Mouse (Mus musculus) left cerebral cortex, adult 8-10 months (tissue): ENCODE measurements around the gene 4931406P16Rik. TPM values are rescaled to one million over a fixed set of nuclear protein-coding genes. Genes with fewer than 3 reads are reported as not detected.

ENCODE experiments used
- DNase-seq, 2 experiments: peaks; one replicate each; pipeline ENCODE4 v3.0.0; 2022; ENCODE audit warnings: low spot score in 2 of 2
- total RNA-seq, 4 experiments: library from RNA; stranded (reverse); gene quantifications; 2 replicates each; pipeline ENCODE4 v1.2.4; 2022

The 4931406P16Rik gene
- total RNA-seq, 4 experiments from 2014 or later: 40.1 to 47.7 (median 41.2) TPM

DNA sequence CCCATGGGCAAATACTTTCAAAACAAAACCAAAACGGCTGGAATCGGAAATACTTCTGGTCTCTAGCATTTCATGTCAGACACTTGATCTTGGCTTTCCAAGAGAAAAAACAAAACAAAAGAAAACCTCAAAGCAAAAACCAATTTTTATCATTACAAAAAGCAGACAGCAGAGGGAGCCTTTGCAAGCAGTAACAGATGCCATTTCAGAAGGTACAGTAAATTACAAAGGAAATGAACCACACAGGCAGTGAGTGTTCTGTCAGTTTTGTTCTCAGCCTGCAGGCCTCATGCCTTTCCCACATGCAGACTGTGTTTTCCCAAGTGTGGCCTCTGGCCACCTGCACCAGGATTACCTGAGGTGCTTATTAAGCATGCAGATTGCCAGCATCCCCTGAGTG lies 61.3 kb downstream of the 4931406P16Rik start:
- no peak for DNase-seq

DNA sequence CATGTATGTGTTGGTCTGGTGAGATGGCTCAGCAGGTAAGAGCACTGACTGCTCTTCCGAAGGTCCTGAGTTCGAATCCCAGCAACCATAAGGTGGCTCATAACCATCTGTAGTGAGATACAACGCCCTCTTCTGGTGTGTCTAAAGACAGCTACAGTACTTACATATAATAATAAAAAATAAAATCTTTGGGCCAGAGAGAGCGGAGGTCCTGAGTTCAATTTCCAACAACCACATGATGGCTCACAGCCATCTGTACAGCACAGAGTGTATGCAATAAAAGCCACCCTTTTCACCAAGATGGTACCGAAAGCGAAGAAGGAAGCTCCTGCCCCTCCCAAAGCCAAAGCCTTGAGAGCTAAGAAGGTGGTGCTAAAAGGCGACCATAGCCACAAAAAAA lies 62.6 kb downstream of the 4931406P16Rik start, which contains the start of gene Gm6096:
Gene Gm6096 (plus strand): TSS at position 301 of the 400 bp plus-strand sequence.
- DNase-seq: no peak

DNA sequence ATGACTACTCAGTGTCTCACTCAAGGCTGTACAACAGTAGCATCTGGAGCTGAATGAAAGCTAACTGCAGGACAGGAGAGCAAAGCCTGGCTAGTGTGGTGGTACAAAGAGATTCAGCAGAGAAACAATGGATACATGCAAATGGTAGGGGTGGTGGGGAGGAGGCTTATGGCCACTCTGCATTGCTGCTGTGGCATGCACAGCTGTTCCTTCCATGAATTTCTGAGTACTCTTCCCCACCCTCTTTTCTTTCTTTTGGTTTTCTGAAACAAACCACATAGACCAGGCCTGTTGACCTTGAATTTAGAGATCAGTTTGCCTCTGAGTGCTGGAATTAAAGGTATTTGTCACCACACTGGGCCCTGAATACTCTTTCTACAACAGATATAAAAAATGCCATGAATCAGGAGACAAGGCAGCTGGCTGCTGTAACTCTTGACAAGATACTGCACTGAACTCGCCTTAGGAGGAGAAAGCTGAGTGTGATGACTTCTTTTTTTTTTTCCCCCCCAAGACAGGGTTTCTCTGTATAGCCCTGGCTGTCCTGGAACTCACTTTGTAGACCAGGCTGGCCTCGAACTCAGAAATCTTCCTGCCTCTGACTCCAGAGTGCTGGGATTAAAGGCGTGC lies 66.4 kb downstream of the 4931406P16Rik start:
- DNase-seq: no peak

DNA sequence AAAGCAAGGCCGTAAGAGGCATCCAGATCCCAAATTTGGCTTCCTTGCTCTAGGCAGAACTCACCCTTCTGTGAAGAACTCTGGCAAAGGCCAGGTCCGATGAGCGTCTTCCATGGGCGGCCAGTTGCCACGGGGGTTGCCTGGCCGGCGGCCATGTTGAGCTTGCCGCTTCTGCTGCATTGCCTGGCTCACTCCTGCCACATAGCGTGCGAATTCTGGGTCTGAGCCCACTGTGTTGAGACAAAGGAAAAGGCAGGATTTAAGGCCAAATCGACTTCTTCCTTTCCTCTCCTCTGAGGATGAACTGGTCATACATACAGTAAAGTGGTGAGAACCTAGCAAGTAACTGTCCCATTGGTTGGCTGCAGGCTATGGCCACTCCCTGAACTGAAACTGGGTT lies 71.2 kb downstream of the 4931406P16Rik start:
- DNase-seq: no peak

DNA sequence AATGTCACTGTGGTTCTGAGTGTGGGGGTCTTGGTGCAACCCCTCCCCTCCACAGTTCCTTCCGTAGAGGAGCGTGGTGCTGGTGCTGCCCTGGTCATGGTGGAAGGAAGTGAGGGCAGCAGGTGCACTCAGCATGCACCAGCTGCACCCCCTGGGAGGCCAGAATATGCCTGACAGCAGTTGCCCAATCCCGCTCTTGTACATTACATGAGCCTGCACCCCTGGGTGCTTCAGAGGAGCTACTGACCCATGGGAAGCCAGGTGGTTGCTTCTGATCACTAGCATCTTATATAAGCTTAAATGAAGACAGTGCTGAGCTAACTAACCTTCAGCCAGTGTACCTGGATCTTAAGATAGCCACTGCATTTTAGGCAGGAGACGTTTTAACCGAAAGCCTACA lies 75.3 kb downstream of the 4931406P16Rik start:
- no peak for DNase-seq

DNA sequence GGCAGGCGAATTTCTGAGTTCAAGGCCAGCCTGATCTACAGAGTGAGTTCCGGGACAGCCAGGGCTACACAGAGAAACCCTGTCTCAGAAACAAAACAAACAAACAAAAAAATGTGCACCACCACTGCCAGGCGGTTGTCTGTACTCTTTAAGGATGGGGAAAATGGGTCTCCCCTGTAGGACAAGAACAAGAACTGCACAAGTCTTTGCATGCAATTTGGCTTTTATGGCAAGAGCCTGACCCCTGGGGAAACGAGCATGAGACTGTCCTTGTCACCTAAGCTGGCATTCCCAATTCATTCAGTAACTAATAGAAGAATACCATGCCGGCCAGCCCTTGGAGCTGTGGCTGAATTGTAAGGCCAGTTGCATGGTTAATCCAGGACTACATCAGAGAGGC lies 77.7 kb downstream of the 4931406P16Rik start:
- DNase-seq: no peak

DNA sequence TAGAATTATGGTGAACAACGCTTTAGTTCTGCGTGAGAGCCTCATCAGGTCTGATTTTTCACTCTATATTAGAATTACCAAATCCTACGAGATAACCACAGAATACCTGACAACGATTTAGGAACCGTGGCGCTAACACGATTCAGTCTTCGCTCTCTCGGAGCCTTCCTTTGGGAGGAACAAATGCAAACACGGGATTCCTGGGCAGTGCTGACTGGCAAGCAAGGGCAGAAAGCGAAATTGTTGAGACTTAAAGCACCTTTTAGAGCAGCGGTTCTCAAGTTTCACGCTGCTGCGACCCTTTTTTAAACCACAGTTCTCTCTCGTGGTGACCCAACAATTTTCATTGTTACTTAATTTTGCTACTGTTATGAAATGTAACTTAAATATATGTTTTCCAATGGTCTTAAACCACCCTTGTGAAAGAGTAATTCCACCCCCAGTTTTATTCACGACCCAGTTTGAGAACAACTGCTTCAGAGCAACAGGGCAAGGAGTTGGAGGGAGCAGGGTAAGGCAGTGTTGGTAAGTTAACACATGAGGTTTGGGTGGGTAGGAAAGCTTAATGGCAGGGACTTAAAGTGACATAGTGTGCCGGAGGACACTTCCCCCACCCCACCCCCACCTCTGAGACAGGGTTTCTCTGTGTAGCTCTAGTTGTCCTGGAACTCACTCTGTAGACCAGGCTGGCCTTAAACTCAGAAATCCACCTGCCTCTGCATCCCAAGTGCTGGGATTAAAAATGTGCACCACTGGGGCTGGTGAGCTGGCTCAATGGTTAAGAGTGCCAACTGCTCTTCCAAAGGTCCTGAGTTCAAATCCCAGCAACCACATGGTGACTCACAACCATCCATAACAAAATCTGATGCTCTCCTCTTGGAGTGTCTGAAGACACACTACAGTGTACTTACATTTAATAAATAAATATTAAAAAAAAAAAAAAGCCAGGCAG lies 78.5 kb downstream of the 4931406P16Rik start:
- no peak for DNase-seq

DNA sequence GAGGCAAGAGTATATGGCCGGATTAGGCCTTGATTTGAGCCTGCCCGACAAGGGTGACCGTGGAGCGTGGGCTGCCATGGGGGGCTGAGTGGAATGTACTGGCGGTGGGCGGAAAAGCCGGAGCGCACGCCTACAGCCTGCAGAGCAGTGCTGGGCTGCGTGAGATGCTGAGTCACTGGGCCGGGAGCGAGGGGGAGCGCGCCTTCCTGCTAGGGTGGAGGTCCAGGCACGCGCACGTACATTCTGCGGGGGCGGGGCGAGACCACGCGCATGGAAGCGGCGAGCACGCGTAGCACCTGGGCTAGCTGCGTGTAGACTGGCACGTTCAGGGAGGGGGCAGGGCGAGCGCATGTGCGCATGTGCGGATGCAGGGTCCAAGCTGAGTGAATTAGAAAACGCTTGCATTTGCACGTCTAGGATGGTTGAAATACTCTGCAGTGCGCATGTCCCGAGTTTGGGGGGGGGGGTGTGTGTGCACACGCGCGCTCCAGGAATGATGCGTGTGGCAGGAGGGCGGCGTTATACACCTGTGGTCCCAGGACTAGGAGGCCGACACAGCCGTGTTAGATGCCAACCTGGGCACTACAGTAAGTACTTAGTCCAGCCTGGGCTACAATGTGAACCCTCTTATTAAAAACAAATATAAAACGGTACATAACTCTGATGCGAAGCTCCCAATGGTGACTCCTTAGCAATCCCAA lies 79.3 kb downstream of the 4931406P16Rik start:
- DNase-seq: peak; percentile 99 to 100

DNA sequence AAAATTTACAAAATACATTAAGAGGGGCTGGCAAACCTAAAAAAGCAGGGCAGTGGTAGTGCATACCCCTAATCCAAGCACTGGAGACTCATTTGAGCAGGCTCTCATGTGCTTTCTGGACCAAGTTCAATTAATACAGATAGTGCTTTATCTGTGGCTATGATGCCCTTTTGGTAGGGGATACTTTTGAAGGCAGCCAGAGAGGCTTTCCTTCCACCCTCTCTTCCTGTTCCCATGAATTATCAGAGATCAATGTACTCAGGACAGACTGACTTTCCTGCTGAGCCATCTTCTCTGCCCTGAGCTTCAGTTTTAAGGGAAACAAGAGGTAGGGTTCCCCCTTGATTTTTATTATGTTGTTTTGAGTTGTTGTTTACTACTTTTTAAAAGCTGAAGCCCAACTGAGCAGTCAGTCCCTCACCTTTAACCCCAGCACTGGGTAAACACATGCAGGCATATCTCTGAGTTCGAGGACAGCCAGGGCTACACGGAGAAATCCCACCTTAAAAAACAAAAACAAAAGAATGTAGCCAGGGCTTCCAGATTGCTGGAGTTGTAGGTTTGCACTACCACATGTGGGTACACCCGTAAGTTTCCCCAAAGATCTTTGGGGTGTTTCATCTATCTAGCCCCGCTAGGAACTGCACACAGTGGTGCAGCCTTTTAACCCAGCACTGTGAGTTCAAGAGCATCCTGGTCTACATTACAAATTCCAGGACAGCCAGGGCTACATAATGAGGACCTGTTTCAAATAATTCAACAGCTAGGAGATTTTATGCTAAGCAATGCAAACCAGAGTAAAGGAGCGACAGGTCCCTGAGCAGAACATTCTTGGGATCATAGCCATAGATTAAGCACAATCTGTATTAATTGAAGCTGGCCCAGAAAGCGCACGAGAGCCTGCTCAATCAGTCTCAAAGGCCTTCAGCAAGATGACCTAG lies 80.3 kb downstream of the 4931406P16Rik start:
- DNase-seq: no peak

DNA sequence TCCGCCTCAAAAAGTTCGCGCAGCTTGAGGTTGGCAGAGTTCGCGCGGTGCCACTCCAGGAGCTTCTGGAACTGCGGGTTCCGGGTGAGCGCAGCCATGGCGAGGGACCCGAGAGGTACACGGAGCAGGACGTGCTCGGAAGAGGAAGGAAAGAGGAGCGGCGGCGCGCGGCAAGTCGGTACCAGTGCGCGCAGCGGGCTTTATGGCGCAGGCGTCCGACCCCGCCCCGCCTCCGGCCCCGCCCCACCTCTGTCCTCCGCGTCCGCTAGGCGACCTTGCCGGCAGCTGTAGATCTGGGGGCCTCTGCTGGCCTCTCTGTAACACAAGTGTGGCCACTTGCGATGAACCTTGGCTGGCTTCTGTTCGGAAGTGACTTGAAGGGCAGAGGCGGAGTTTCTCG lies 83.2 kb downstream of the 4931406P16Rik start, which contains the start of gene Gpi1:
Gene Gpi1 (minus strand): TSS at position 221 of the 400 bp plus-strand sequence.
- DNase-seq: peak; percentile 54 to 65

DNA sequence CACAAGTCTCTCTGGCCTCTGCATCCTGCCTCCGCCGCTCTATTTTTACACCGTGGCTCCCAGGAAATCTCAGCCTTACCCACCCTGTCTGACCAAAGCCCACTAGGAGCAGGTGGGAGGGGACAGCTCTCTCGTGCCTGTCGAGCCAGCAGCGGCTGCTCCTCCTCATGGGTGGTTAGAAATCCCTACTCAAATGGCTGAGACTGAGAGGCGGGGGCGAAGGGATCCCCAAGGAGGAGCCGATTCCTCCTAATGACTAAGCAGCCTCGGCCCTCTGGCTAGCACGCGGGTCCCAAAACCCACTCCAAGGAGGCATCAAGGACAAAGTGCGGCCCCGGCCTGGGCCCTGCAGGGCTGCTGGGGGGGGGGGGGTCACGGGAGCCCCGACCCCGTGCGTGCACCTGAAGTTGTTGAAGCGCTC lies 83.7 kb downstream of the 4931406P16Rik start:
- DNase-seq: peak; percentile 44 to 74

DNA sequence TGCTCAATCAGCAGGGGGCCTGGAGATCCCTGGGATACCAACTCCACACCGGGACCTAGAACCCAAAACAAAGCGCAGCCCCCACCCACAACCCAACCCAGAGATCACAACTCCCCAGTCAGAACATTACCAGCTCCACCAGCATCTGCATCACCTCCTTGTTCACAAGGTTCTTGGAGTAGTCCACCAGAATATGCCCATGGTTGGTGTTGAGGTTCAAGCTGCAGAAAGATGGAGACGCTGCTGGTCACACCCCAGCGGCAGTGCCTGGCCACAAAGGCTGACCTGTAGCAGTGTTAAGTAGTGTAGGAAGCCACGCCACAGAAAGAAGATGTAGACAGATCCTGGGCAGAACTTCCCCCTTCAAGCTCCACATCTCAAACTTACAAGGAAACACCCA lies 84.2 kb downstream of the 4931406P16Rik start:
- DNase-seq: no peak

DNA sequence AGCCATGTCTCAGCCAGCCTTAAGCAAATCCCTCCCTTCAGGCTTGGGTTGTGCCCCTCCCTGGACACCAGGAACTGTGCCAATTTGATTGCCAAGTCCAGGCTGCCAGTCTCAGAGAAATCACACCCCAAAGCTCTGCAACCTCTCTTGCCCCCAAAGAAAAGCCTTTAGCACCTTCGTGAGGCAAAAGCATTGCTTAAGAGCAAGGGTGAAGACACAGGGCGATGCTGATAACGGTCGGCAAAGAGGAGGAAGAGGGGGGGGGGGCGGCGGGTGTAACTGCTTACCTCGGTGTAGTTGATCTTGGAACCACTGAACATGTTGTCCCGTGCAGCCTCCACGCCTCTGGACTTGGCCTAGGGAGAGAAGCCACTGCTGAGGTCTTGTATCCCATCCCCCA lies 84.7 kb downstream of the 4931406P16Rik start:
- no peak for DNase-seq

DNA sequence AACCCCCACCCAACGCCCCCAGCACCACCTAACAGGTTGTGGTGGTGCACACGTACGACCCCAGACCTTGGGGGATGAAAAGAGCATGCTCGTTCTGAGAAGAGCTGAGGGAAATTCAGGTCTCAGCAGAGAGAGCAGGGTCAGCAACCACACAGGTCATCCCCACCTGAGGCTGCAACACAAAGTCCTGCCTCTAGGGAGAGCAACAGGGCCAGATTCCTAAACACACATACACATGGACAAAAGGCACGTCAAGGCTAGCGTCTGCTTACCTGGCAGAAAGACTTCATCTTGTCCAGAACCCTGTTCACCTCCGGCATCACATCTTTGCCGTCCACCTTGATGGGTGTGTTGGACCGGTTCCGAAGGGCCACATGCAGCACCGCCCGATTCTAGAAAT lies 86.5 kb downstream of the 4931406P16Rik start:
- no peak for DNase-seq

DNA sequence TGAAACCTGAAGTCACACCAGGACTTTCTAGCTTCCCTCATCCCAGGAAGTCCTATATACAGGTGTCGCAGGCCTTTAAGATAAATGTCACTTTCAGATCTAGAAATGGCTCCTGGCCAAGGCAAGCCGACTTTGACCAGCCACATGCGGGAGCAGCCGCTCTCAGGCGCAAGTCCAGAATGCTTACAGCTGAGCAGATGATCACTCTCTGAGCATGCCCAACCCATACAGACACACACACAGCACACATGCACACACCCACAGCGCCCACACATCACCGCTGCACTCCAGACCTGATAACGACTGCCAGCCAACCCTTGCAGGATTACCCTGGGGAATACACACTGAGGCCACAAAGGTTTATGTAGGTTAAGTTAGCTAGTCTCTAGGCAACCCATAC lies 87.3 kb downstream of the 4931406P16Rik start:
- DNase-seq: no peak

DNA sequence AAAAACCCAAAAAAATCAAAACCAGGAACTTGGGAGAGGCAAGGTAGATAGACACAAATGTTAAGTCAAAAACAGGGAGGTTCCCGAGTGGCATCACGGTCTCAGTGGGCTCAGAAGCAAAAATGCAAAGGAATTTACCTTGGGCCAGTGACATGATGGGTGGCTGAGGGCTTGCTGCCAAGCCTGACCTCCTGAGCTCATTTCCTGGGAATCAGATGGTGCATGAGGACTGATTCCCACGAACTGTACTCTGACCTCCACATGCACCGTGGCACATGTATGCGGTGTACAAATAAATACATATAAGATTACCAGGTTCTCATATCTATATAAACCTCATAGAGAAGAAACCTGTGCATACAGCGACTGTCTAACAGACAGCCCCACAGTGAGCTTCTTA lies 89.0 kb downstream of the 4931406P16Rik start:
- DNase-seq: no peak

DNA sequence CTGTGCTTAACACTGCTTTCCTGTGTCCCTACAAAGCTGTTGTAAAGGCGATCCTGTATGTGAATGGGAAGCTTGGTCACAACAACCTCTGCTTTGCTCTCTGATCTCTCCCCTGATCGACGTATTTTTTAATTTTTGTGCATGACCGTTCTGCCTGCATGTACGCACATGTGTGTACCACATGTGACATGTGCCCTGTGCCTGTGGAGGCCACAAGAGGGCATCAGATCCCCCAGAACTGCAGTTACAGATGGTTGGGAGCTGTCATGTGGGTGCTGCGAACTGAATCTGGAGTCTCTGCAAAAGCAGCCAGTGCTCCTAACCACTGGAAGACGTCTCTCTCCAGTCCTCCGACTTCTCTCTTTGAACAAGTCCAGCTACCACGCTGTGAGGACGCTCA lies 91.0 kb downstream of the 4931406P16Rik start:
- DNase-seq: no peak

DNA sequence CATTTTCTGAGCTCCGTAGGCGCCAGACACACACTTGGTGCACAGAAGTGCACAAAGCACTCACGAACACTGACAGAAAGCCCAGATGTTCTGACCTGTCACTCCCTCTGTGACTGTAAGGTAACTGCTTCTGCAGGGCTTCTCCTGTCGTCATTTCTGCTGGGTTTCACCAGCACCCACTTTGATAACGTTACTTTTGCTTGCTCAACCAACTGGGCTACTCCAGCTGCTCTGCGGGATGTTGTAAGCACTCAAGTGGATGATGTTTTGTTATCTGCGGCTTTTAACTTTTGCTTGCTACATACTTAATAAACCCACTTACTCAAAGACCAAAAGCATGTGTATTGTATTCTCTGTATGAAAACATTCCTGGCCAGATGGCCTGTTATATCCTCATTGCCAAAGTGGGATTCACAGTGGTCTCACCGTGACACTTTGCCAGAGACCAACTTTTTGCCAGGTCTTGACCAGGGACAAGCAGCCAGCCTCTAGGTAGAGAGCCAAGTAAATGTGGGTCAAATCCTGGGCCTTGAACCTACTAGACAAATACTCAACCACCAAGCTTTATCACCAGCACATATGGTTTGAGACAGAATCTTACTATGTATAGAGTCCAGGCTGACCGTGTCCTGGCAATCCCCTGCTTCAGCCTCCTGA lies 91.6 kb downstream of the 4931406P16Rik start:
- DNase-seq: no peak

DNA sequence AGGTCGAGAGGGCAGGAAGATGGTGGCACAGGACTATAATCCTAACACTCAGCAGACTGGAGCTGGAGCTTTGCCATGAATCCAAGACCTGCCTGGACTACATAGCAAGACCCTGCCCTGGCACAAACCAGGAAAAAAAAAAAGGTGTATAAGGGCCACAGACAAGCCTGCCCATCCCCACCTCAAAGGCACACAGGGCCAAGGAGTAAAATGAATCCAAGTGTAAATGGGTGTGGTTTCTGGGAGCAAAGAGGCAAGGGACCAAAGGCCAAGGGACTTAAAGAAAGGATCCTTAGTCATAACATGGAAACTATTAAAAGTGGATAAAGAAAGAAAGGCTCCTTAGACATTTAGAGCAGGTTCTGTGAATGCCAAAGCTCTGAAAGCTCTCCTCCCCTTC lies 94.9 kb downstream of the 4931406P16Rik start:
- DNase-seq: no peak

DNA sequence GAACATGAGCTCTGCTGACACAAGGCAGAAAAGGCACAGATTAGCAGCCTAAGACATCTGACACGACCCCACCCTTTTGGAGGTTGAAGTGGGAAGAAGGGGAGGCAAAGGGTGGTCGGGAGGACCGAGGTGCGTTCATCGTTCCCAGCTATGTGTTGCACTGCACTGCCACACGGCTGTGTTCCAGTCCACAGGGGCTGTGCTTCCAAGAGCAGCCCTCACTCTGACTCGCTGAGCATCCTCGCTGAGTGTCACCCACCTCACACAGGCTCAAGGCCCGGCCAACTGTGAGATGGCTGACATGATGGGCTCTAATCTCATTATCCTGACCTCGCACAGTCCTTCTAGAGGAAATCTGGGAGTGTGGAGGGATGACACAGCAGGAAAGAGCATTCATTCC lies 96.9 kb downstream of the 4931406P16Rik start:
- DNase-seq: no peak
